Mouse (Mus musculus) stomach, embryonic 15.5 days (tissue): ENCODE data around the gene Retsat. TPM values are rescaled to one million over a fixed set of nuclear protein-coding genes. Genes with fewer than 3 reads are reported as not detected.

Experiments used
- ATAC-seq: fragments of 200-750 bp; cut with Nextera tagmentation; 2 replicates; pipeline ENCODE4 v1.8.0; 2017; ENCODE audit warnings: low read depth, moderate number of reproducible peaks, moderate TSS enrichment; ENCODE audit not compliant: insufficient read depth, low FRiP score
- H3K27ac ChIP-seq: fragments of 300-500 bp; sonication (generic); 2 replicates; pipeline ENCODE4 v1.5.1; 2015; ENCODE audit warnings: mild to moderate bottlenecking, inconsistent platforms
- H3K27me3 ChIP-seq: fragments of 300-500 bp; sonication (generic); replicated peaks from 2 replicates; pipeline ENCODE4 v1.6.1; 2015; ENCODE audit warnings: inconsistent platforms
- H3K36me3 ChIP-seq: fragments of 300-500 bp; sonication (generic); 2 replicates; pipeline ENCODE4 v1.6.1; 2015; ENCODE audit warnings: inconsistent platforms
- H3K4me1 ChIP-seq: fragments of 300-500 bp; sonication (generic); 2 replicates; pipeline ENCODE4 v1.6.1; 2015; ENCODE audit warnings: inconsistent platforms
- H3K4me2 ChIP-seq: fragments of 300-500 bp; sonication (generic); 2 replicates; pipeline ENCODE4 v1.6.1; 2015; ENCODE audit warnings: mild to moderate bottlenecking, inconsistent platforms
- H3K4me3 ChIP-seq: fragments of 300-500 bp; sonication (generic); replicated peaks from 2 replicates; pipeline ENCODE4 v1.5.1; 2015; ENCODE audit warnings: inconsistent platforms
- H3K9ac ChIP-seq: fragments of 300-500 bp; sonication (generic); 2 replicates; pipeline ENCODE4 v1.6.1; 2015; ENCODE audit warnings: inconsistent platforms
- H3K9me3 ChIP-seq: fragments of 300-500 bp; sonication (generic); 2 replicates; pipeline ENCODE4 v1.6.1; 2016; ENCODE audit warnings: inconsistent platforms
- WGBS: fragments of 180-500 bp; shearing (Covaris S2); methylation state at CpG from one replicate; pipeline ENCODE4 v1.1.7; 2015; 5-methylcytosine and 5-hydroxymethylcytosine counted together
- polyA plus RNA-seq: library from polyadenylated mRNA; unstranded; fragments of >200 nt; fragmentation: Nextera tagmentation; extraction: Ambion mirVana; gene quantifications from 2 replicates; pipeline ENCODE4 v1.2.1, GENCODE M21; 2015

Retsat gene
- polyA plus RNA-seq, 1 experiment from 2014 or later, result 21.5 TPM

DNA sequence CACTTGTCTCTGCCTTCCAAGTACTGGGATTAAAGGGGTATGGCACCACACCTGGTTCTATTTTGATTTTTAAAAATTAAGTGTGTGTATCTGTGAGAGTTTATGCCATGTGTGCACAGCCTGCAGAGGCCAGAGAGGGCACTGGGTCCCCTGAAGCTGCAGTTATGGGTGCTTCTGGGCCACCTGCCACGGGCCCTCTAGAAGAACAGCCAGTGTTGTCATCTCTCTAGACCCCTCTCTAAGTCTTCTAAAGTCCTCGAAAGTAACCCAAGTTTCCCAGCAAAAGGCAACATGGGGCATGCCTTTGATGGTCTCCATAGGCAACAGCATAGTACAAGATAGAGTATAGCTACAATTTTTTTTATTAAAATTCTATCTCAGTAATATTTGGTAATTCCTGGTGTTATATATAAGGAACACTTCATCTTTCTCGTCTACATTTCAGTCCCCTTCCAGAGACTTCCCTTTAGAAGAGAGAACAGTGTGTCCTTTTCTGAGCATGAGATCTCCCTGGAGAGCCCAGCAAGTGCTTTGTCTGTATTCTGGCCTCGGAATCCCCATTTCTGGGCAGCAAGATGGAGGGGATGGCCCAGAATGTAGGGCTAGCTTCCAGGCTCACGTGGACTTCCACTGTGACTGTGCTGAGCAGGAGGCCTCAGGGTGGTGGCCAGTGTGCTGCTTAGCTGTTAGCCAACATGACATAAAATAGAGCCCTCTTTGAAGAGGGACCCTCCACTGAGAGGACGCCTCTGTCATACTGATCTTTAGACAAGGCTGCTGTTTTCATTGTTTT lies 5.1 kb upstream of the Retsat start:
- Histone ChIP-seq H3K27me3 (no peaks in the 10 kb centered on the region), H3K9ac (no peak overlapping the region), H3K27ac (no peak overlapping the region), H3K4me2 (no peak overlapping the region), H3K4me3 (no peak overlapping the region), H3K9me3 (no peaks in the 10 kb centered on the region), H3K4me1 (peaks cover 6% of the 10 kb centered on the region), H3K36me3 (no peaks in the 10 kb centered on the region)
- no peak for ATAC-seq
- 79% methylated on average over 6 of the region's 6 CpGs for WGBS

DNA sequence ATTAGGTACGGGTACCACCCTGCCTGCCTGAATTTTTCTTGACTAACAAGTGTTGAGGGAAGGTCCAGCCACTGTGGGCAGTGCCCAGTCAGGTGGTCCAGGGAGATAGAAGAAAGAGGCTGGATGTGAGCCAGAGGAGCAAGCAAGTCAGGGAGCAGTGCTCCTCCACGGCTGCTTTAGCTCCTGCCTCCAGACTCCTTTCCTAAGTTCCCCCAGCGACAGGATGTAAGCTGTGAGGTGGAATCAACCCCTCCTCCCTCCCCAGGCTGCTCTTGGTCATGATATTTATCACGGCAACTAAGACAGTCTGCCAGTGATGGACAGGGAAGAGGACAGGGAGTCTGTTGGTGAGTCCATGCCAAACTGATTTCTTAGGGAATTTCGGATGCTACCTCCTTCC lies 4.4 kb upstream of the Retsat start:
- H3K27me3 ChIP-seq, result no peaks in the 10 kb centered on the region
- no peak for ATAC-seq
- H3K36me3 ChIP-seq, result no peaks in the 10 kb centered on the region
- no peaks in the 10 kb centered on the region for H3K9me3 ChIP-seq
- no peak overlapping the region for H3K4me2 ChIP-seq
- H3K9ac ChIP-seq, result no peak overlapping the region
- no peak overlapping the region for H3K27ac ChIP-seq
- 57% methylated on average over 5 of the region's 5 CpGs for WGBS
- no peak overlapping the region for H3K4me3 ChIP-seq
- peaks cover 6% of the 10 kb centered on the region for H3K4me1 ChIP-seq

DNA sequence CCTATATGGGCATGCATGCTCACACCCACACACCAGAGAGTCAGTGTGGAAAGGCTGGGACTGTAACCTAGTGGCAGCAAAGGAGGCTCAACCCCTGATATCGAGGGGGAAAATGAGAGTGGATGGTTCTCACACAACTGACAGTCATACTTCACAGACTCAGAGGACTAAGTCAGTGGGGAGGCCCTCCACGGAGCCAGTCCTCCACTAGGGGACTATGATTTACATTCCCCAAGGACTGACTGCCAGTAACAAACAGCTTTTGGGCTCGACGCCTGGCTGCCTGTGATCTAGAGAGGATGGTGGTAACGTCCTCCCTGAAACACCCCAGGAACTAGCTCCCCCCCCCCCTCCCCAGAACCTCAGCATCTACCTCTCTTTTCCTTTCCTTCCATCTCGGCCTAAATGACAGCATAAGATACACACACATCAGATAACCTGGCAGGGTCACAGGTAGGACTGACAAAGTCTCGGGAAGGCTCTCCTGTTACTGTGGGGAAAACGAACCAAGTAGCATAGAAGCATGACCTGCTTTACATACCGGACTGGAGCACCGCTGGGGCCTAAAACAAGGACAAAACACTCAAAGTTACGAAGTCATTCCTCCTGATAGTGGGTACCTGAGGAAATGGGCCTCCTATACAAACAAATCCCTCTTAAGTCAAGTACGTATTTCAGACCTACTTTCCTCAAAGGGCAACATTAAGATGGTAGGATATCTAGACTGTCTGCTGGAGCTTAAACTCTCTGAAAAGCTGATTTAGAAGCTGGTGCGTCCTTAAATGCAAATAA lies 996 bp upstream of the Retsat start:
- no peaks in the 10 kb centered on the region for H3K36me3 ChIP-seq
- H3K4me2 ChIP-seq, result peak overlapping the region; percentile 65
- H3K4me1 ChIP-seq, result peaks cover 6% of the 10 kb centered on the region
- peak overlapping the region; percentile 62 for H3K27ac ChIP-seq
- peak overlapping the region; percentile 57 for H3K9ac ChIP-seq
- 26% methylated on average over 13 of the region's 13 CpGs for WGBS
- H3K9me3 ChIP-seq, result no peaks in the 10 kb centered on the region
- H3K27me3 ChIP-seq, result no peaks in the 10 kb centered on the region
- H3K4me3 ChIP-seq, result peak overlapping the region; percentile 71
- no peak for ATAC-seq

DNA sequence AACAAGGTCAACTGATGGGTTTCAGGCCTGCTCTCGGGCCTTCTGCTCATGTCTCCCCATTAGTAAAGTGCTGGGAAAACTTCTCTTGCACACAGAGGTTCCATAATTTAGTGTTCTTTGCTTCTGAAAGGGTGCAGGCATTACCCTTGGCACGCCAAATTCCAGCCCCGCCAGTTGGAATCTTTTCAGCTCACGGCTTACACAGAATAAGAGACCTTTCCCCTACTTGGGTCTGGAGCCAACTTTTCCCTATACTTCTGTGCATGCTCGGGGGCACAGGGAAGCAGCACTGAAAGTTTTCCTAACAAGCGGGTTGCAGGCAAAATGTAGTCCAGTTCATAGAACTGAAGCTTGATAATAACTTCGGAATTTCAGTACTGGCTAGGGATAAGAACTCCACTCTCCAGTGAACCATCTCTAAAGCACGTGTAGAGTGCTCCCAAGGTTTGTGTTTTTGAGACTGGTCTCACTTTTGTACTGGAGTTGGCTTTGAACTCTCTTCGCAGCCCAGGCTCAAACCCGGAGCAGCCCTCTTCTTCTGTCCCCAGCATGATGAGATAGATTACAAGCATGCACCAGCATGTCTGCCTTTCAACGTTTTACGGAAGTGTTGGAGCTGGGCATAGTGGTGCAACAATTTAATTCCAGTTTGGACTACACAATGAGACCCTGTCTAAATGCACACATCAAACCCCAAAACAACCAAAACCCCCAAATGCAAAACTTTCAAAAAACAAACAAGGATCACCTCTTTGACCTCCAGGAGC lies 699 bp downstream of the Retsat start:
- peak overlapping the region; percentile 65 for H3K4me2 ChIP-seq
- 0 out of 2 replicates have a peak, but pooled peaks cover 5% of the 10 kb centered on the region for H3K36me3 ChIP-seq
- no peaks in the 10 kb centered on the region for H3K27me3 ChIP-seq
- H3K9ac ChIP-seq, result peak overlapping the region; percentile 19; the same call in 1 of the 2 replicates
- H3K27ac ChIP-seq, result peak overlapping the region; percentile 83
- H3K4me1 ChIP-seq, result peaks cover 6% of the 10 kb centered on the region
- 0 out of 2 replicates have a peak, but pooled peaks have one; percentile 3 for ATAC-seq
- 34% methylated on average over 12 of the region's 12 CpGs for WGBS
- no peaks in the 10 kb centered on the region for H3K9me3 ChIP-seq
- H3K4me3 ChIP-seq, result peak overlapping the region; percentile 71

DNA sequence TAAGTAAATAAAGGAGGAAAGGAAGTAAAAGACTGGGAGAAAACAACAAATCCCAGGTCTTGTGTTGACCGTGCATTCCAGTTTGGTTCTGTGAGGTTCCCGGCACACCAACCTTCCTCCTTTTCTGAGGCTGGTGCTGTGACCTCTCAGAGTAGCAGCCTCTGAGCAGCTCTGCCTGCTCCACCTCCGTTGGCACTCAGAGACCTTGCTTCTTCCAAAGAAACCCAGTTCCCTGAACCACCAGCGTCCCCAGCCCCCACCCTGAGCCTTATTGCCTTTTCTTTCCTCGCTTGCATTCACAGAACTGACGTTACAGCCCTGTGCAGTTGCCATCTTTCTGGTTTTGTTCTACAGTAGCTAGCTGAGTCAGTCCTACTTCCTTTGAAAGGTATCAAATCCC lies 1.9 kb downstream of the Retsat start:
- Histone ChIP-seq H3K4me1 (peaks cover 6% of the 10 kb centered on the region), H3K27me3 (no peaks in the 10 kb centered on the region), H3K27ac (no peak overlapping the region), H3K9ac (no peak overlapping the region), H3K36me3 (0 out of 2 replicates have a peak, but pooled peaks cover 5% of the 10 kb centered on the region), H3K4me2 (no peak overlapping the region), H3K4me3 (no peak overlapping the region), H3K9me3 (no peaks in the 10 kb centered on the region)
- no peak for ATAC-seq
- 76% methylated on average over 6 of the region's 6 CpGs for WGBS

DNA sequence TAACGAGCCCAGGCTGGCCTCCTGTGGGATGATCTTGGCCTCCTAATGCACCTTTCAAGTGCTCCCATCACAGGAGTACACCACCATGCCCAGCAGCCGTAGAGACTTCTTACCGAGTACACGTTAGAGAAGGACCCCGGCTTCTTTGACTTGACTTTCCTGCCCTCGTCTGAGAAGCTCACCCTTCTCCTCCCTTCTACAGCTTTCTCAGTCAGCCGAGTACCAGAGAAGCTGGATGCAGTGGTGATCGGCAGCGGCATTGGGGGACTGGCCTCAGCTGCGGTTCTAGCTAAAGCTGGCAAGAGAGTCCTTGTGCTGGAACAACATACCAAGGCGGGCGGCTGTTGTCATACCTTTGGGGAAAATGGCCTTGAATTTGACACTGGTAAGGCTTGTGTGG lies 2.5 kb downstream of the Retsat start:
- Histone ChIP-seq H3K4me3 (no peak overlapping the region), H3K4me2 (no peak overlapping the region), H3K9ac (no peak overlapping the region), H3K27ac (no peak overlapping the region), H3K9me3 (no peaks in the 10 kb centered on the region), H3K27me3 (no peaks in the 10 kb centered on the region), H3K4me1 (peaks cover 6% of the 10 kb centered on the region), H3K36me3 (0 out of 2 replicates have a peak, but pooled peaks cover 5% of the 10 kb centered on the region)
- ATAC-seq, result no peak
- 81% methylated on average over 12 of the region's 12 CpGs for WGBS

DNA sequence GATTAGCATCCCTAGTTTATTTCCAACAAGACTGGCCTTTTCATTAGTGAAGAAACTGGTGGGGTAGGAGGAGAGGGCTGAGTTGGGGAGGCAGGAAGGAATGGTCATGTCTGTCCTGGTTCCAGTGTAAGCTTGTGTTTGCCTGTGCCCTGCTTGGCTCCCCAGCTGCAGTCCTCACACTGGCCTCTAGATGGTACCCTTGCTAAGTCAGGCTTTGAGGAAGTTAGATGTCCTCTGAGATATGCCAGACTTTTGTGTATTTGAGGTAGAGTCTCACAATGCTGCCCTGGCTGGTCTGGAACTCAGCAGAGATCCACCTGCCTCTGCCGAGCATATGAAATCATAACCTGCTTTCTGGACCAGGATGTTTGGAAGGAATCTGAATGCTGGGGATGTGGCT lies 3.5 kb downstream of the Retsat start:
- no peak overlapping the region for H3K4me2 ChIP-seq
- no peaks in the 10 kb centered on the region for H3K9me3 ChIP-seq
- H3K4me3 ChIP-seq, result no peak overlapping the region
- peaks cover 6% of the 10 kb centered on the region for H3K4me1 ChIP-seq
- no peak for ATAC-seq
- no peak overlapping the region for H3K27ac ChIP-seq
- 38% methylated on average over 1 of the region's 1 CpGs for WGBS
- no peak overlapping the region for H3K9ac ChIP-seq
- no peaks in the 10 kb centered on the region for H3K27me3 ChIP-seq
- H3K36me3 ChIP-seq, result peaks cover 15% of the 10 kb centered on the region

DNA sequence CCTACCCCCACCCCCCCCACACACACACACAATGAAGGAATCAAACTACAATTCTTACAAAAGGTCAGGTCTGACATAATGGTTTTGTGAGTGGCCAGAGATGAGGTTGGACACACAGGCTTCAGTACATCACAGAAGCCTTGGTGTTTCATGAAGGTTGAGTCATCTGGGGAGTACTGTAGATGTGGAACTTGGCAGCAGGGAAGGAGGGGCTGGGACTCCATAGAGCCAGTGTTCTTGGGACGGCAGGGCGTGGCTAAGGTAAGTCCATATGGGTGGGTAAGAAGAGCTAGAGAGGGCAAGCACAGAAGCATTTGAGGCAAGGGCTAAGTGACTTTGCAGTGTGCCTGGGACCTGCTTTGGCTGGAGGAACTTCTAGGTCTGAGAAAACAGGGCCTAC lies 5.8 kb downstream of the Retsat start:
- Histone ChIP-seq H3K4me1 (no peaks in the 10 kb centered on the region; the same call in 1 of the 2 replicates), H3K9me3 (no peaks in the 10 kb centered on the region), H3K4me3 (no peak overlapping the region), H3K4me2 (no peak overlapping the region), H3K36me3 (peaks cover 26% of the 10 kb centered on the region), H3K9ac (no peak overlapping the region), H3K27ac (no peak overlapping the region), H3K27me3 (no peaks in the 10 kb centered on the region)
- 79% methylated on average over 2 of the region's 2 CpGs for WGBS
- ATAC-seq, result no peak; the same call in 1 of the 2 replicates

DNA sequence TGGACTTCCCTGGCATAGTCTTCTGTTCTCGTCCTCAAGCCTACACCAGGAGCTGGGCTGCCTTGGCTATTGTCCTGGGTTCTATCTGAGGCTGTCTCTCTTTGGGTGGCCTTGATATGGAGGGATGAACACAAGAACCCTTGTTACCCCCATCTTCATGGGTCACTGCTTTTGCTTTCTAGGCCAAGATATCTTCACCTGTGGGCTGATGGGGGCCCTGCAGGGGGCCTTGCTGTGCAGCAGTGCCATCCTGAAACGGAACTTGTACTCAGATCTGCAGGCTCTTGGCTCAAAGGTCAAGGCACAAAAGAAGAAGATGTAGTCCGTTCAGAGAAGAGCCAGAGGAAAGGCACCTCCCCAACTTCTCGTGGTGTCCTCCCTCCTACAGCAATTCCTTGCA lies 8.8 kb downstream of the Retsat start:
- Histone ChIP-seq H3K27ac (no peak overlapping the region), H3K4me3 (no peak overlapping the region), H3K27me3 (no peaks in the 10 kb centered on the region), H3K4me2 (no peak overlapping the region), H3K9me3 (no peaks in the 10 kb centered on the region), H3K9ac (no peak overlapping the region), H3K36me3 (peaks cover 48% of the 10 kb centered on the region), H3K4me1 (no peaks in the 10 kb centered on the region)
- WGBS, result 85% methylated on average over 4 of the region's 4 CpGs
- no peak for ATAC-seq

DNA sequence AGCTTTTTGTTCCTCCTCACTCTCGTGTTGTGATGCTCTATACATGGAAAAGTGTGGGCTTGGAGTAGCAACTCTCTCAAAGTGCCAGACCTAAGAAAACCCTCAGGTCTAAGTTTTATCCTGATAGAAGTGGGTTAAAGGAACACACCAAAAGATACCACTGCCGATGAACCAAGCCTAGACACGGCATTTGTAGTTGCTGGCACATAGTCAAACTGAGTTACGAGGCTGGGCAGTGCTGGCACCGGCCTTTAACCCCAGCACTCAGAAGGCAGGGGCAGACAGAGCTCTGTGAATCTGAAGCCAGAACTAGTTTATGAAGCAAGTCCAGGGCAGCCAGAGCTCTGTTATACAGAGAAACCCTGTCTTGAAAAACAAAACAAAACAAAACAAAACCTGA lies 9.4 kb downstream of the Retsat start:
- peaks cover 48% of the 10 kb centered on the region for H3K36me3 ChIP-seq
- H3K4me2 ChIP-seq, result no peak overlapping the region
- WGBS, result 79% methylated on average over 5 of the region's 5 CpGs
- no peaks in the 10 kb centered on the region for H3K4me1 ChIP-seq
- H3K27me3 ChIP-seq, result no peaks in the 10 kb centered on the region
- no peaks in the 10 kb centered on the region for H3K9me3 ChIP-seq
- H3K4me3 ChIP-seq, result no peak overlapping the region
- no peak overlapping the region for H3K27ac ChIP-seq
- no peak overlapping the region for H3K9ac ChIP-seq
- no peak for ATAC-seq

DNA sequence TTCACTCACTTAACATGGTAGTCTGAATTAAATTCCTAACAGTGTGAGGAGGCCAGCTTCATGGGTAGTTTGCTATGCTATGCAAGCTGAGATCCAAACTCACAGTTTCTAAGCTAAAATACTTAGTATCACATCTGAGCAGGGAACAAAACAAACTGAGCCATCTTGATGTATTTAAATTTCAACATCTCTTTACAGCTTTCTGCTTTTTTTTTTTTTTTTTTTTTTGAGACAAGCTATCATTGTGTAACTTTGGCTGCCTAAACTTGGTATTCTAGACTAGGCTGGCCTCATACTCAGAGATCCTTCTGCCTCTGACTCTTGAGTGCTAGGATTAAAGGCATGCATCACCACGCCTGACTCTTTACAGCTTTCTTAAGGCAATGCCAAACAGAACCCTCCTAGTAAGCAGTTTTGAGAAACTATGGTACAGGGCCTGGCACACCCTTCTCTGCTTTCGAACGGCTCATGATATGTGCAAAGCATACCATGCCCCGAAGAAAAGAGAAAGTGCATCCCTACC lies 10.4 kb downstream of the Retsat start:
- H3K9ac ChIP-seq, result no peak overlapping the region
- no peak overlapping the region for H3K4me2 ChIP-seq
- H3K27ac ChIP-seq, result no peak overlapping the region
- WGBS, result 91% methylated on average over 4 of the region's 4 CpGs
- peaks cover 46% of the 10 kb centered on the region for H3K36me3 ChIP-seq
- H3K27me3 ChIP-seq, result no peaks in the 10 kb centered on the region
- 0 out of 2 replicates have a peak, but pooled peaks cover under 1% of the 10 kb centered on the region for H3K4me1 ChIP-seq
- ATAC-seq, result no peak
- no peak overlapping the region for H3K4me3 ChIP-seq
- H3K9me3 ChIP-seq, result no peaks in the 10 kb centered on the region
